Mouse (Mus musculus) MEL (cell line): ENCODE measurements around the gene Isx. TPM values are rescaled to one million over a fixed set of nuclear protein-coding genes. Genes with fewer than 3 reads are reported as not detected.

Experiments
- DNase-seq: peaks from one replicate; pipeline ENCODE4 v3.0.0; 2011; ENCODE audit warnings: low read depth, low spot score
- H3K27ac ChIP-seq: 2 replicates; pipeline ENCODE4 v1.5.1; 2012; ENCODE audit warnings: low read depth, mild to moderate bottlenecking, control low read depth, low read length, moderate library complexity; ENCODE audit not compliant: control insufficient read depth
- H3K27me3 ChIP-seq, 2 experiments: fragments of 150-350 bp in 1 of 2; sonication (generic) in 1 of 2; 2 replicates each; pipeline ENCODE4 v1.6.1; 2012; ENCODE audit warnings: low read length in 2 of 2, mild to moderate bottlenecking in 2 of 2, improper control_type of control experiment in 1 of 2, moderate library complexity in 1 of 2; ENCODE audit not compliant: insufficient read depth in 2 of 2, control insufficient read depth in 1 of 2
- H3K36me3 ChIP-seq, 2 experiments: 2 replicates each; pipeline ENCODE4 v1.6.1; 2012 to 2014; ENCODE audit warnings: low read length in 2 of 2, improper control_type of control experiment in 1 of 2, inconsistent platforms in 1 of 2, mild to moderate bottlenecking in 1 of 2; ENCODE audit not compliant: insufficient read depth in 2 of 2, control insufficient read depth in 1 of 2
- H3K4me1 ChIP-seq, 2 experiments: fragments of 150-350 bp in 1 of 2; sonication (generic) in 1 of 2; 2 replicates each; pipeline ENCODE4 v1.6.1; 2012; ENCODE audit warnings: low read length in 2 of 2, improper control_type of control experiment in 1 of 2, mild to moderate bottlenecking in 1 of 2; ENCODE audit not compliant: insufficient read depth in 2 of 2, control insufficient read depth in 1 of 2
- H3K4me3 ChIP-seq, 2 experiments: fragments of 150-350 bp in 1 of 2; sonication (generic) in 1 of 2; 2 replicates each; pipeline ENCODE4 v1.5.1; 2012; ENCODE audit warnings: low read depth in 2 of 2, low read length in 2 of 2, mild to moderate bottlenecking in 2 of 2, moderate library complexity in 2 of 2, control low read depth in 1 of 2, improper control_type of control experiment in 1 of 2; ENCODE audit not compliant: control insufficient read depth in 1 of 2, insufficient read depth in 1 of 2
- H3K79me2 ChIP-seq: 2 replicates; pipeline ENCODE4 v1.6.1; 2012; ENCODE audit warnings: mild to moderate bottlenecking, low read length, moderate library complexity; ENCODE audit not compliant: control insufficient read depth, poor library complexity, insufficient read depth
- H3K9ac ChIP-seq: 2 replicates; pipeline ENCODE4 v1.6.1; 2012; ENCODE audit warnings: low read depth, mild to moderate bottlenecking, control low read depth, low read length, moderate library complexity; ENCODE audit not compliant: control insufficient read depth, poor library complexity, severe bottlenecking
- H3K9me3 ChIP-seq: fragments of 150-350 bp; sonication (generic); replicated peaks from 2 replicates; pipeline ENCODE4 v1.6.1; 2012; ENCODE audit warnings: mild to moderate bottlenecking, low read length, improper control_type of control experiment, moderate library complexity; ENCODE audit not compliant: insufficient read depth
- BHLHE40 ChIP-seq: IDR thresholded peaks from 2 replicates; pipeline ENCODE4 v1.6.1; 2012; ENCODE audit warnings: low read depth, mild to moderate bottlenecking, inconsistent platforms, low read length, improper control_type of control experiment, borderline replicate concordance
- CHD1 ChIP-seq: IDR thresholded peaks from 2 replicates; pipeline ENCODE4 v1.6.1; 2012; ENCODE audit warnings: low read depth, mild to moderate bottlenecking, inconsistent platforms, low read length, improper control_type of control experiment
- CHD2 ChIP-seq: IDR thresholded peaks from 2 replicates; pipeline ENCODE4 v1.6.1; 2011; ENCODE audit warnings: low read length, improper control_type of control experiment
- CTCF ChIP-seq, 3 experiments: IDR thresholded peaks in 2 of 3; conservative IDR thresholded peaks in 1 of 3; 2 replicates each; pipeline ENCODE4 v1.5.1; 2011 to 2012; ENCODE audit warnings: low read length in 3 of 3, low read depth in 2 of 3, mild to moderate bottlenecking in 2 of 3, improper control_type of control experiment in 1 of 3, inconsistent platforms in 1 of 3, mixed read lengths in 1 of 3, moderate library complexity in 1 of 3; ENCODE audit not compliant: control insufficient read depth in 1 of 3, insufficient read depth in 1 of 3, poor library complexity in 1 of 3, severe bottlenecking in 1 of 3
- ELF1 ChIP-seq: IDR thresholded peaks from 2 replicates; pipeline ENCODE4 v1.6.1; 2014; ENCODE audit warnings: low read depth, mild to moderate bottlenecking, inconsistent platforms, low read length, improper control_type of control experiment, moderate library complexity
- EP300 ChIP-seq, 2 experiments: IDR thresholded peaks; 2 replicates each; pipeline ENCODE4 v1.6.1; 2011; ENCODE audit warnings: improper control_type of control experiment in 2 of 2, low read length in 2 of 2, low read depth in 1 of 2, mild to moderate bottlenecking in 1 of 2
- ETS1 ChIP-seq: IDR thresholded peaks from 2 replicates; pipeline ENCODE4 v1.6.1; 2012; ENCODE audit warnings: low read depth, mild to moderate bottlenecking, inconsistent platforms, low read length, improper control_type of control experiment, moderate library complexity
- GABPA ChIP-seq: IDR thresholded peaks from 2 replicates; pipeline ENCODE4 v1.6.1; 2012; ENCODE audit warnings: low read depth, mild to moderate bottlenecking, inconsistent platforms, low read length, improper control_type of control experiment, moderate library complexity
- GATA1 ChIP-seq: IDR thresholded peaks from 2 replicates; pipeline ENCODE4 v1.6.1; 2011; ENCODE audit warnings: low read depth, low read length, improper control_type of control experiment
- KAT2A ChIP-seq: conservative IDR thresholded peaks from 2 replicates; pipeline ENCODE4 v1.6.1; 2012; ENCODE audit warnings: low read depth, low read length, improper control_type of control experiment, inconsistent platforms
- MAFK ChIP-seq: IDR thresholded peaks from 2 replicates; pipeline ENCODE4 v1.6.1; 2011; ENCODE audit warnings: low read depth, mild to moderate bottlenecking, low read length, improper control_type of control experiment, borderline replicate concordance
- MAX ChIP-seq: IDR thresholded peaks from 2 replicates; pipeline ENCODE4 v1.6.1; 2011; ENCODE audit warnings: low read length, improper control_type of control experiment
- MEF2A ChIP-seq: IDR thresholded peaks from 2 replicates; pipeline ENCODE4 v1.6.1; 2014; ENCODE audit warnings: low read depth, mild to moderate bottlenecking, inconsistent platforms, low read length, improper control_type of control experiment; ENCODE audit not compliant: poor library complexity, insufficient replicate concordance, severe bottlenecking; ENCODE audit errors: extremely low read depth
- MXI1 ChIP-seq: IDR thresholded peaks from 2 replicates; pipeline ENCODE4 v1.6.1; 2011; ENCODE audit warnings: mild to moderate bottlenecking, low read depth, low read length, improper control_type of control experiment
- MYB ChIP-seq: IDR thresholded peaks from 2 replicates; pipeline ENCODE4 v1.6.1; 2011; ENCODE audit warnings: mild to moderate bottlenecking, low read depth, low read length, improper control_type of control experiment
- MYC ChIP-seq: IDR thresholded peaks from 2 replicates; pipeline ENCODE4 v1.6.1; 2011; ENCODE audit warnings: low read depth, mild to moderate bottlenecking, low read length, improper control_type of control experiment, moderate library complexity
- NELFE ChIP-seq: IDR thresholded peaks from 2 replicates; pipeline ENCODE4 v1.6.1; 2011; ENCODE audit warnings: low read depth, low read length, improper control_type of control experiment
- RCOR1 ChIP-seq: IDR thresholded peaks from 2 replicates; pipeline ENCODE4 v1.6.1; 2012; ENCODE audit warnings: low read depth, mild to moderate bottlenecking, inconsistent platforms, low read length, improper control_type of control experiment
- TAL1 ChIP-seq: IDR thresholded peaks from 2 replicates; pipeline ENCODE4 v1.6.1; 2012; ENCODE audit warnings: mild to moderate bottlenecking, inconsistent platforms, low read length, moderate library complexity, mixed read lengths
- UBTF ChIP-seq: IDR thresholded peaks from 2 replicates; pipeline ENCODE4 v1.6.1; 2012; ENCODE audit warnings: low read depth, mild to moderate bottlenecking, inconsistent platforms, low read length, improper control_type of control experiment, moderate library complexity, borderline replicate concordance; ENCODE audit not compliant: insufficient read depth
- USF1 ChIP-seq: IDR thresholded peaks from 2 replicates; pipeline ENCODE4 v1.6.1; 2014; ENCODE audit warnings: low read depth, mild to moderate bottlenecking, inconsistent platforms, low read length, improper control_type of control experiment, moderate library complexity
- ZKSCAN1 ChIP-seq: IDR thresholded peaks from 2 replicates; pipeline ENCODE4 v1.6.1; 2012; ENCODE audit warnings: low read depth, mild to moderate bottlenecking, inconsistent platforms, low read length, improper control_type of control experiment, moderate library complexity
- ZMIZ1 ChIP-seq: IDR thresholded peaks from 2 replicates; pipeline ENCODE4 v1.6.1; 2012; ENCODE audit warnings: low read depth, mild to moderate bottlenecking, inconsistent platforms, low read length, improper control_type of control experiment, moderate library complexity
- polyA plus RNA-seq, 2 experiments: library from polyadenylated mRNA; stranded (reverse) in 1 of 2; unstranded in 1 of 2; fragments of >175 nt in 1 of 2; fragments of >200 nt in 1 of 2; gene quantifications; 2 replicates each; pipeline versions ENCODE4 v1.2.1 to v1.2.4; 2012; ENCODE audit warnings: low replicate concordance in 2 of 2, low read depth in 1 of 2; ENCODE audit not compliant: insufficient read length in 2 of 2, insufficient read depth in 1 of 2, missing spikeins in 1 of 2
- total RNA-seq: library from RNA; depleted of rRNA; stranded (reverse); fragments of 300-350 nt; gene quantifications from 2 replicates; pipeline ENCODE4 v1.2.3, GENCODE M21; 2012

Gene Isx
- total and polyA plus RNA-seq, 3 experiments = not detected

DNA sequence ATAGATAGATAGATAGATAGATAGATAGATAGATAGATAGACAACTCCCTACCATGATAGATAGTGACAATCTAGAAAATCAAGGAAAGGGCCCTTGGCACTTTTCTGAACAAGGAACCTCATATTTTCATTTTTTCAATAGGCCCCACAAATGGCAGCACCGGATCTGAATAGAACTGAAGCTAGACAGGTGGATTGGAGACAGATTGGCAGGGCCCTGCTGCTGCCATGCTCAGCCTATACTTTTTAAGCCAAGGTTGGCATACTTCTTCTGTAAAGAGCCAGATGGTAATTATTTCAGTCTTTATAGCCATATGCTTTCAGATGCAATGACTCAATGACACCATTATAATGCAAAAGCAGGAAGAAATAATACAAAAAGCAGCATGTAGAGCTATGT, 15.8 kb downstream of the Isx start:
- no peak overlapping the region for H3K27ac ChIP-seq
- no peaks in the 10 kb centered on the region for H3K27me3 ChIP-seq
- H3K9ac ChIP-seq = no peak overlapping the region
- H3K9me3 ChIP-seq = no peaks in the 10 kb centered on the region
- H3K79me2 ChIP-seq = no peaks in the 10 kb centered on the region
- no peak overlapping the region for H3K4me3 ChIP-seq
- H3K36me3 ChIP-seq = no peaks in the 10 kb centered on the region
- TF ChIP-seq ELF1 = no peak
- no peak for TF ChIP-seq NELFE
- H3K4me1 ChIP-seq = no peaks in the 10 kb centered on the region
- no peak for DNase-seq

- DNase-seq = no peak
- Histone ChIP-seq H3K27ac (no peak overlapping the region), H3K36me3 (no peaks in the 10 kb centered on the region), H3K4me3 (no peak overlapping the region), H3K9ac (no peak overlapping the region), H3K9me3 (no peaks in the 10 kb centered on the region), H3K4me1 (no peaks in the 10 kb centered on the region), H3K79me2 (no peaks in the 10 kb centered on the region), H3K27me3 (no peaks in the 10 kb centered on the region)
- TF ChIP-seq MAX = no peak
- no peak for TF ChIP-seq BHLHE40
- TF ChIP-seq KAT2A = no peak
- TF ChIP-seq MEF2A = no peak
- TF ChIP-seq ELF1 = no peak
- no peak for TF ChIP-seq MYC
- TF ChIP-seq ETS1 = no peak
- no peak for TF ChIP-seq USF1
- no peak for TF ChIP-seq CHD2
- no peak for TF ChIP-seq GABPA
- no peak for TF ChIP-seq MXI1
- TF ChIP-seq EP300 (IDR thresholded peaks at IDR 0.05; ENCODE audit: low read depth in 1 of 2, low read length in 2 of 2) = no peak
- no peak for TF ChIP-seq TAL1
Measured at GRCm38 (mm10) chr8:74891030-74891429, 18.1 kb downstream of the Isx start.

- no peak for DNase-seq
- H3K27me3 ChIP-seq = no peaks in the 10 kb centered on the region
- TF ChIP-seq BHLHE40 (no peak), MAFK (no peak), EP300 (IDR thresholded peaks at IDR 0.05; ENCODE audit: low read depth in 1 of 2, low read length in 2 of 2) (no peak), CHD1 (no peak), MEF2A (no peak), MYC (no peak), UBTF (no peak), ZKSCAN1 (no peak), MYB (no peak), ZMIZ1 (no peak), CTCF (IDR thresholded peaks at IDR 0.05 in 2 of 3, conservative IDR thresholded peaks at IDR 0.05 in 1 of 3; ENCODE audit: control insufficient read depth in 1 of 3, insufficient read depth in 1 of 3, low read depth in 2 of 3, low read length in 3 of 3, poor library complexity in 1 of 3, severe bottlenecking in 1 of 3) (no peak), RCOR1 (no peak), MXI1 (no peak), GATA1 (no peak)
- H3K9me3 ChIP-seq = no peaks in the 10 kb centered on the region
- no peaks in the 10 kb centered on the region for H3K4me1 ChIP-seq
- no peak overlapping the region for H3K4me3 ChIP-seq
- H3K79me2 ChIP-seq = no peaks in the 10 kb centered on the region
- no peaks in the 10 kb centered on the region for H3K36me3 ChIP-seq
- H3K27ac ChIP-seq = no peak overlapping the region
- no peak overlapping the region for H3K9ac ChIP-seq
Measured at GRCm38 (mm10) chr8:74896302-74896701, 23.3 kb downstream of the Isx start.
